Mouse (Mus musculus) spleen, adult 2 months (tissue): ENCODE data around the gene Ubxn10.

Experiments
- CTCF ChIP-seq: fragments of 200-500 bp; IDR thresholded peaks from 2 replicates; pipeline ENCODE4 v1.5.1; 2011; ENCODE audit warnings: mild to moderate bottlenecking, inconsistent platforms; ENCODE audit not compliant: insufficient read depth, insufficient read length, insufficient replicate concordance; ENCODE audit errors: extremely low read depth
- POLR2A ChIP-seq: fragments of 200-500 bp; IDR thresholded peaks from 2 replicates; pipeline ENCODE4 v1.6.1; 2011; ENCODE audit warnings: low read depth, low read length, inconsistent platforms

DNA sequence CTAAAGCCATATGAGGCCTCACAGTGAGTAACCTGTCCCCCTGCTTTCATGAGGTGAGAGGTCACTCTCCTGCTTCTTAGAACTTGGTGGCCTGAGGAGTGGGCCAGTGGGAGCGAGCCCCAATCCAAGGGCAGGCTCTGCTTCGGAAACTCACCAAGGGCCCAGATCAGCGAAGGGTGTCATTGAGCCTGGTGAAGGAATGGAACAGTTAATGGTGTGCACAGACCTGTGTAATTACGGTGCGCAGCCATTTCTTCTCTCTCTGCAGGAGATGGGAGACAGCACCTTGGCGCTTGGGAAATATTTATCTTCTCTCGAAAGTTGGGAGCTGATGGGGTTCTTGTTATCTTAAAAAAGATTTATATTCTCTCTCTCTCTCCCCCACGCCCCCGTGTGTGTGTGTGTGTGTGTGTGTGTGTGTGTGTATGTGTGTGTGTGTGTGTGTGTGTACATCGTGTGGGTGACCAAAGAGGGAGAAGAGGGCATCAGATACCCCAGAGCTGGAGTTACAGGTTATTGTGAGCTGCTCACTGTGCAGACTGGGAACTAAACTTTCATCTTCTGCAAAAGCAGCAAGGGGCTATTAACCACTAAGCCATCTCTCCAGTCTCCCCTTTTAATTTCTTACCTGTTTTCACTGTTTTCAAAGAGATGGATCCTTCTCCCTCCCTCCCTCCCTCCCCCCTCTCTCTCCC lies 39.7 kb downstream of the Ubxn10 start:
- TF ChIP-seq POLR2A (no peak), CTCF (no peak)
